Mouse (Mus musculus) MEL (cell line): Measurements from ENCODE around the gene Tbc1d23.

Experiments
- BHLHE40 ChIP-seq: IDR thresholded peaks from 2 replicates; pipeline ENCODE4 v1.6.1; 2012; ENCODE audit warnings: low read depth, mild to moderate bottlenecking, inconsistent platforms, low read length, improper control_type of control experiment, borderline replicate concordance
- CTCF ChIP-seq, 3 experiments: IDR thresholded peaks in 2 of 3; conservative IDR thresholded peaks in 1 of 3; 2 replicates each; pipeline ENCODE4 v1.5.1; 2011 to 2012; ENCODE audit warnings: low read length in 3 of 3, low read depth in 2 of 3, mild to moderate bottlenecking in 2 of 3, improper control_type of control experiment in 1 of 3, inconsistent platforms in 1 of 3, mixed read lengths in 1 of 3, moderate library complexity in 1 of 3; ENCODE audit not compliant: control insufficient read depth in 1 of 3, insufficient read depth in 1 of 3, poor library complexity in 1 of 3, severe bottlenecking in 1 of 3
- E2F4 ChIP-seq: IDR thresholded peaks from 2 replicates; pipeline ENCODE4 v1.6.1; 2011; ENCODE audit warnings: low read depth, low read length, improper control_type of control experiment, borderline replicate concordance
- EP300 ChIP-seq, 2 experiments: IDR thresholded peaks; 2 replicates each; pipeline ENCODE4 v1.6.1; 2011; ENCODE audit warnings: improper control_type of control experiment in 2 of 2, low read length in 2 of 2, low read depth in 1 of 2, mild to moderate bottlenecking in 1 of 2
- HCFC1 ChIP-seq: IDR thresholded peaks from 2 replicates; pipeline ENCODE4 v1.6.1; 2012; ENCODE audit warnings: low read depth, mild to moderate bottlenecking, inconsistent platforms, low read length, improper control_type of control experiment, moderate library complexity
- MXI1 ChIP-seq: IDR thresholded peaks from 2 replicates; pipeline ENCODE4 v1.6.1; 2011; ENCODE audit warnings: mild to moderate bottlenecking, low read depth, low read length, improper control_type of control experiment
- NELFE ChIP-seq: IDR thresholded peaks from 2 replicates; pipeline ENCODE4 v1.6.1; 2011; ENCODE audit warnings: low read depth, low read length, improper control_type of control experiment
- POLR2A ChIP-seq, 2 experiments: IDR thresholded peaks; 2 replicates each; pipeline ENCODE4 v1.6.1; 2011 to 2012; ENCODE audit warnings: low read length in 2 of 2, mild to moderate bottlenecking in 2 of 2, control low read depth in 1 of 2, improper control_type of control experiment in 1 of 2, low read depth in 1 of 2, moderate library complexity in 1 of 2; ENCODE audit not compliant: control insufficient read depth in 1 of 2, insufficient read depth in 1 of 2, poor library complexity in 1 of 2
- RCOR1 ChIP-seq: IDR thresholded peaks from 2 replicates; pipeline ENCODE4 v1.6.1; 2012; ENCODE audit warnings: low read depth, mild to moderate bottlenecking, inconsistent platforms, low read length, improper control_type of control experiment
- SIN3A ChIP-seq: IDR thresholded peaks from 2 replicates; pipeline ENCODE4 v1.6.1; 2012; ENCODE audit warnings: low read length, improper control_type of control experiment, inconsistent platforms
- TBP ChIP-seq: IDR thresholded peaks from 2 replicates; pipeline ENCODE4 v1.8.0; 2011; ENCODE audit warnings: low read depth, low read length, improper control_type of control experiment
- UBTF ChIP-seq: IDR thresholded peaks from 2 replicates; pipeline ENCODE4 v1.6.1; 2012; ENCODE audit warnings: low read depth, mild to moderate bottlenecking, inconsistent platforms, low read length, improper control_type of control experiment, moderate library complexity, borderline replicate concordance; ENCODE audit not compliant: insufficient read depth
- USF1 ChIP-seq: IDR thresholded peaks from 2 replicates; pipeline ENCODE4 v1.6.1; 2014; ENCODE audit warnings: low read depth, mild to moderate bottlenecking, inconsistent platforms, low read length, improper control_type of control experiment, moderate library complexity
- ZMIZ1 ChIP-seq: IDR thresholded peaks from 2 replicates; pipeline ENCODE4 v1.6.1; 2012; ENCODE audit warnings: low read depth, mild to moderate bottlenecking, inconsistent platforms, low read length, improper control_type of control experiment, moderate library complexity

DNA sequence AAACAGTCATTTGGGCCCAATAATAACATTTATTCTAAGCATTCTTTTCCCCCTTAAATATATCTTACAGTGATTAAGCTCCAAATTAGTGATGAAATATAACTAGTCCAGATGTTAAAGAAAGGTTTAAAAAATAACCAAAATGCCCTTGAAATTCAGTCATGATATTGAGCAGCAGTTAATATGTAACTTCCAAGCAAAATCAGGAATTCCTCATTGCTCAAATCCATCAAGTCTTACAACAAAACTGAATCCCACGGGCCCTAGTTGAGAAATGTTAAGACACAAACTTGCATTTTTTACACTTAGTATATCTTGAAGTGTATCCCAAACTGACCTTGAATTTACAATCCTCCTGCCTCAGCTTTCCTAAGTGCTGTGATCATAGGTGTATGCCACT, 67.6 kb downstream of the Tbc1d23 start:
- no peak for TF ChIP-seq ZMIZ1
- TF ChIP-seq BHLHE40, result no peak
- no peak for TF ChIP-seq POLR2A (IDR thresholded peaks at IDR 0.05; ENCODE audit: control insufficient read depth in 1 of 2, insufficient read depth in 1 of 2, low read depth in 1 of 2, low read length in 2 of 2, poor library complexity in 1 of 2)
- no peak for TF ChIP-seq HCFC1
- no peak for TF ChIP-seq USF1
- no peak for TF ChIP-seq E2F4
- no peak for TF ChIP-seq TBP
- TF ChIP-seq CTCF (IDR thresholded peaks at IDR 0.05 in 2 of 3, conservative IDR thresholded peaks at IDR 0.05 in 1 of 3; ENCODE audit: control insufficient read depth in 1 of 3, insufficient read depth in 1 of 3, low read depth in 2 of 3, low read length in 3 of 3, poor library complexity in 1 of 3, severe bottlenecking in 1 of 3), result no peak
- no peak for TF ChIP-seq MXI1
- TF ChIP-seq RCOR1, result no peak
- TF ChIP-seq SIN3A, result no peak
- no peak for TF ChIP-seq UBTF
- TF ChIP-seq NELFE, result no peak
- no peak for TF ChIP-seq EP300 (IDR thresholded peaks at IDR 0.05; ENCODE audit: low read depth in 1 of 2, low read length in 2 of 2)
